Mouse (Mus musculus) lung, postnatal 0 days (tissue): Measurements from ENCODE around the gene Pabpc6.

Source experiments
- CTCF ChIP-seq: IDR thresholded peaks from 2 replicates; pipeline ENCODE4 v1.5.1; 2016; ENCODE audit warnings: antibody characterized with exemption, mild to moderate bottlenecking
- EP300 ChIP-seq: IDR thresholded peaks from 2 replicates; pipeline ENCODE4 v1.6.1; 2016; ENCODE audit warnings: antibody characterized with exemption, mild to moderate bottlenecking, control low read depth

- TF ChIP-seq CTCF (no peak), EP300 (no peak)
Observed at GRCm38 (mm10) chr17:9710910-9711309, 41.4 kb upstream of the Pabpc6 start.
